Mouse (Mus musculus) T-helper 17 cell (primary cell): ENCODE measurements around the gene Acap1.

Experiments used
- in situ Hi-C, 2 experiments: fragments of 300-600 bp; cut with MboI, MseI; formaldehyde crosslinking; loops; 1 replicate in 1 of 2; 2 replicates in 1 of 2; pipeline ENCODE4 v1.15.1; 2025; ENCODE audit warnings: high pct_unique_total_duplicates in 2 of 2

The Acap1 gene

GRCm38 (mm10) chr11:69921114-69922011, 26.0 kb upstream of the Acap1 start, which contains the start of gene Eif5a:
Gene Eif5a, minus strand, starts transcription at chr11:69921958.
- in situ Hi-C loops, result no loop called here

GRCm38 (mm10) chr11:69920266-69921031, 25.1 kb upstream of the Acap1 start:
- in situ Hi-C loops, result no loop called here

- in situ Hi-C loops, result loop anchor here (10.0 kb wide), 2 partner anchors 745 to 1055 kb away; partner anchors contain the start of genes Rpain (in 1 of the 2) and Spag7 (in 1 of the 2)
Observed at GRCm38 (mm10) chr11:69919661-69920265, 24.4 kb upstream of the Acap1 start.

GRCm38 (mm10) chr11:69919053-69919452, 23.7 kb upstream of the Acap1 start:
- in situ Hi-C loops, result loop anchor here (10.0 kb wide), 2 partner anchors 746 to 1056 kb away; partner anchors contain the start of genes Rpain (in 1 of the 2) and Spag7 (in 1 of the 2)

GRCm38 (mm10) chr11:69918118-69918517, 22.8 kb upstream of the Acap1 start:
- in situ Hi-C loops, result loop anchor here (10.0 kb wide), 2 partner anchors 747 to 1057 kb away; partner anchors contain the start of genes Rpain (in 1 of the 2) and Spag7 (in 1 of the 2)

GRCm38 (mm10) chr11:69917379-69917948, 22.1 kb upstream of the Acap1 start:
- in situ Hi-C loops, result loop anchor here (10.0 kb wide), 2 partner anchors 747 to 1057 kb away; partner anchors contain the start of genes Rpain (in 1 of the 2) and Spag7 (in 1 of the 2)

- in situ Hi-C loops, result loop anchor here (10.0 kb wide), 2 partner anchors 748 to 1058 kb away; partner anchors contain the start of genes Rpain (in 1 of the 2) and Spag7 (in 1 of the 2)
Observed at GRCm38 (mm10) chr11:69916652-69917378, 21.5 kb upstream of the Acap1 start.

- in situ Hi-C loops, result loop anchor here (10.0 kb wide), 2 partner anchors 749 to 1059 kb away; partner anchors contain the start of genes Rpain (in 1 of the 2) and Spag7 (in 1 of the 2)
Observed at GRCm38 (mm10) chr11:69915667-69916627, 20.6 kb upstream of the Acap1 start.

- in situ Hi-C loops, result loop anchor here (10.0 kb wide), 2 partner anchors 750 to 1060 kb away; partner anchors contain the start of genes Rpain (in 1 of the 2) and Spag7 (in 1 of the 2)
Observed at GRCm38 (mm10) chr11:69914917-69915430, 19.6 kb upstream of the Acap1 start.

GRCm38 (mm10) chr11:69914372-69914764, 19.0 kb upstream of the Acap1 start:
- in situ Hi-C loops, result loop anchor here (10.0 kb wide), 2 partner anchors 750 to 1060 kb away; partner anchors contain the start of genes Rpain (in 1 of the 2) and Spag7 (in 1 of the 2)

- in situ Hi-C loops, result loop anchor here (10.0 kb wide), 2 partner anchors 751 to 1061 kb away; partner anchors contain the start of genes Rpain (in 1 of the 2) and Spag7 (in 1 of the 2)
Observed at GRCm38 (mm10) chr11:69913554-69914371, 18.4 kb upstream of the Acap1 start, which contains the start of gene Gps2. Gene Gps2, plus strand, starts transcription at chr11:69913888.

- in situ Hi-C loops, result loop anchor here (10.0 kb wide), 2 partner anchors 752 to 1062 kb away; partner anchors contain the start of genes Rpain (in 1 of the 2) and Spag7 (in 1 of the 2)
Observed at GRCm38 (mm10) chr11:69912716-69913530, 17.6 kb upstream of the Acap1 start.

- in situ Hi-C loops, result loop anchor here (10.0 kb wide), 2 partner anchors 753 to 1063 kb away; partner anchors contain the start of genes Rpain (in 1 of the 2) and Spag7 (in 1 of the 2)
Observed at GRCm38 (mm10) chr11:69911701-69912100, 16.4 kb upstream of the Acap1 start.

GRCm38 (mm10) chr11:69910781-69911560, 15.6 kb upstream of the Acap1 start:
- in situ Hi-C loops, result loop anchor here (10.0 kb wide), 2 partner anchors 754 to 1064 kb away; partner anchors contain the start of genes Rpain (in 1 of the 2) and Spag7 (in 1 of the 2)

GRCm38 (mm10) chr11:69910177-69910576, 14.8 kb upstream of the Acap1 start:
- in situ Hi-C loops, result loop anchor here (10.0 kb wide), 2 partner anchors 755 to 1065 kb away; partner anchors contain the start of genes Rpain (in 1 of the 2) and Spag7 (in 1 of the 2)
